Mouse (Mus musculus): ENCODE measurements around the gene Prrc2b. TPM values are rescaled to one million over a fixed set of nuclear protein-coding genes. Genes with fewer than 3 reads are reported as not detected.

Prrc2b gene
- polyA plus RNA-seq (2016; fragmentation: Nextera tagmentation; extraction: Ambion mirVana), result 60.0 and 69.9 TPM in 2 replicates

DNA sequence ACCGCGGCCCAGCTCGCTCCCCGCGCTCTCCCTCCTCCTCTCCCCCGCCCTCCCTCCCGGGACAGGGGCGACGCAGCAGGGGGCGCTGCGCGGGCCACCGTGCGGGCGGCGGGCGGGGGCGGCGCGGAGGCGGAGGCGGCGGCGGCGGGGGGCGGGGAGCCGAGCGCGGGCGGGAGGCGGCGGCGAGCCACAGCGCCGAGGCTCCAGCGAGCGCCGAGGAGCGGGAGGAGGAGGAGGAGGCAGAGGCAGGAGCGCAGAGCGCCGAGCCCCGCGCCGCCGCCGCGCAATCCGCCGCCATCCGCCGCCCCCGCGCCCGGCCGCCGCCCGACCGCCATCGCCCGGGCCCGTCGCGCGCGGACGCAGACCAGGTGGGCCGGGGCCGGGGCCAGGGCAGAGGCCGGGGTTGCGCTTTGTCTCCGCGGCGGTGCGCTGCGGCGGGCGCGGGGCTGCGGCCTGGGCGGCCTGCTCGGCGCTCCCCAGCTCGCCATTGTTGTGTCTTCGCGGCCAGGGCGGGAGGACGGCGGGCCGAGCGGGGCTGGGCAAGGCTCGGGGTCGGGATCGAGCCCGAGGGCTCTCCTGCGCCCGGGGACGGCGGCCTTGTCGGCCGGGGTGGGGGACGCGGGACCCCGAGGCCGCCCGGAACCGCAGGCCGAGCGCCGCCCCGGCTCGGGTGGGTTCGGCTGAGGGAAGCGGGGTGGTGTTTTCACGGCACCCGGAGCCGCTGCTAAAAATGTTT is at the start of gene Prrc2b:
Gene Prrc2b, plus strand, starts transcription at position 159 of the 736 bp plus-strand sequence.
- H3K4me1 ChIP-seq, result peaks cover 52% of the 10 kb centered on the region
- H3K9me3 ChIP-seq, result no peaks in the 10 kb centered on the region
- 1% methylated on average over 100 of the region's 117 CpGs for WGBS

DNA sequence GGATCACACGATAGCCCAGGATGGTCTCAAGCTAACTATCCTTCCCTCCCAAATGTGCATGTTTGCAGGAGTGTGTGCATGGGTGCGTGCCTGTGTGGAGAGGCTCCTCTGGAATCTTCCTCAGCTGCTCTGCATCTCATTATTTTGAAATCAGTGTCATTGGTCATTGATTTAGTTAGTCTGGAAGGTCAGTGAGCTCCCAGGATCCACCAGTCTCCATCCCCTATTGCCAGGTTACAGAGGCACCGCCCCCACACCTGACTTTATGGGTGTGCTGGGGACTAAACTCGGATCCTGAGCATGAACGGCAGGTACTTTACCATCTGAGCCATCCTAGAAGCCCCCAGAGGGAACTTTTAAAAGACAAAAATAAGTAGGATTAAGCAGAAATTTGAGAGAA is 47.9 kb upstream of the Prrc2b start:
- no peak for DNase-seq (ENCODE audit: low spot score)
- no peaks in the 10 kb centered on the region for H3K27me3 ChIP-seq (replicated peaks; ENCODE audit: low read depth, poor library complexity, severe bottlenecking)
- no peaks in the 10 kb centered on the region; the same call in 1 of the 2 replicates for H3K36me3 ChIP-seq (replicated peaks)
- H3K27ac ChIP-seq (replicated peaks), result no peak overlapping the region
- H3K4me3 ChIP-seq, result peak overlapping the region; percentile 33
- 56% methylated on average over 5 of the region's 5 CpGs for WGBS
- H3K9me3 ChIP-seq, result 0 out of 2 replicates have a peak, but pooled peaks cover 2% of the 10 kb centered on the region
- H3K4me1 ChIP-seq, result peaks cover 17% of the 10 kb centered on the region

More for the DNA sequence above, at the start of gene Prrc2b:
- peak; percentile 86 for DNase-seq (ENCODE audit: low spot score)
- Histone ChIP-seq H3K4me3 (peak within 1 kb of the TSS; percentile 96), H3K27ac (replicated peaks) (peak within 1 kb of the TSS; percentile 100), H3K27me3 (replicated peaks; ENCODE audit: low read depth, poor library complexity, severe bottlenecking) (no peaks in the 10 kb centered on the region), H3K36me3 (replicated peaks) (no peaks in the 10 kb centered on the region; the same call in 1 of the 2 replicates)

DNA sequence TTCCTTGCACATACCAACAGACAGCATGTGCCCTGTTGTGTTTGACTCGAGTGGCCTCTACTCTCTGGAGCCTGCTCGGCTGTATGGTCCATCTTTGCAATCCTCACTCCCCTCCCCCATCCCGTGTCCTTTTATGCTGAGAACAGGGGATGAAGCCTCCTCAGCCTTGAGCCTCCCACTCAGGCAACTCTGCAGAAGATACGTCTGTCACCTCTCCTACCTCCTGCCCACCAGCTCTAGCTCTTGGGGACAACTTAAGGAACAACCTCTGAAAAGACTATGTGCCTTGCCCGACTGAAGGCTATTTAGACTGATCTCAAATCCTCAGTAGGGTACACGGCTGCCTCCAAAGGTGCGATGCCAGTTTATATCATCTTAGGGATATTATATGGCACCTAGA is 47.3 kb upstream of the Prrc2b start:
- no peak for DNase-seq (ENCODE audit: low spot score)
- 78% methylated on average over 7 of the region's 7 CpGs for WGBS

DNA sequence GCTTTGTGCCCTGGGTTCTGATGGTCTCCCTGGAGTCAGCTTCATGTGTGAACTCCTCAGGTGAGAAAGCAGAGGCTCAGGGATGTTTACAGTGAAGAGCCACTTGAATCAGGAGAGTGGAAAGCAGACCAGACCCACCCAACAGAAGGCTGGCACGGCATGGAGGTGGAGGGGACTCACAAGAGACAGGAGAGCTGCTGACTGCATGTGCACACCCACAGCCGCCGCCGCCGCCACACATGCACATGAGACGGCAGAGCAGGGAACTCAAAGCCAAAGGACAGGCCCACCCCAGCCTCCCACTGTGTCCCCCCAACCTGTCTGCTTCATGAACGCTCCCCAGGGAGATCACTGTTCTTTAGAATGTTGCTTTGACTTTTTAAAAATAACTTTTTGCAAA is 46.8 kb upstream of the Prrc2b start:
- no peak for DNase-seq (ENCODE audit: low spot score)
- Histone ChIP-seq H3K4me1 (peaks cover 17% of the 10 kb centered on the region), H3K27ac (replicated peaks) (no peak overlapping the region), H3K36me3 (replicated peaks) (no peaks in the 10 kb centered on the region; the same call in 1 of the 2 replicates), H3K27me3 (replicated peaks; ENCODE audit: low read depth, poor library complexity, severe bottlenecking) (no peaks in the 10 kb centered on the region), H3K9me3 (0 out of 2 replicates have a peak, but pooled peaks cover 2% of the 10 kb centered on the region), H3K4me3 (no peak overlapping the region)
- 84% methylated on average over 7 of the region's 7 CpGs for WGBS

More for the DNA sequence above, 47.3 kb upstream of the Prrc2b start:
- Histone ChIP-seq H3K4me3 (peak overlapping the region; percentile 33), H3K27me3 (replicated peaks; ENCODE audit: low read depth, poor library complexity, severe bottlenecking) (no peaks in the 10 kb centered on the region), H3K36me3 (replicated peaks) (no peaks in the 10 kb centered on the region; the same call in 1 of the 2 replicates), H3K27ac (replicated peaks) (no peak overlapping the region), H3K4me1 (peaks cover 17% of the 10 kb centered on the region), H3K9me3 (0 out of 2 replicates have a peak, but pooled peaks cover 2% of the 10 kb centered on the region)

DNA sequence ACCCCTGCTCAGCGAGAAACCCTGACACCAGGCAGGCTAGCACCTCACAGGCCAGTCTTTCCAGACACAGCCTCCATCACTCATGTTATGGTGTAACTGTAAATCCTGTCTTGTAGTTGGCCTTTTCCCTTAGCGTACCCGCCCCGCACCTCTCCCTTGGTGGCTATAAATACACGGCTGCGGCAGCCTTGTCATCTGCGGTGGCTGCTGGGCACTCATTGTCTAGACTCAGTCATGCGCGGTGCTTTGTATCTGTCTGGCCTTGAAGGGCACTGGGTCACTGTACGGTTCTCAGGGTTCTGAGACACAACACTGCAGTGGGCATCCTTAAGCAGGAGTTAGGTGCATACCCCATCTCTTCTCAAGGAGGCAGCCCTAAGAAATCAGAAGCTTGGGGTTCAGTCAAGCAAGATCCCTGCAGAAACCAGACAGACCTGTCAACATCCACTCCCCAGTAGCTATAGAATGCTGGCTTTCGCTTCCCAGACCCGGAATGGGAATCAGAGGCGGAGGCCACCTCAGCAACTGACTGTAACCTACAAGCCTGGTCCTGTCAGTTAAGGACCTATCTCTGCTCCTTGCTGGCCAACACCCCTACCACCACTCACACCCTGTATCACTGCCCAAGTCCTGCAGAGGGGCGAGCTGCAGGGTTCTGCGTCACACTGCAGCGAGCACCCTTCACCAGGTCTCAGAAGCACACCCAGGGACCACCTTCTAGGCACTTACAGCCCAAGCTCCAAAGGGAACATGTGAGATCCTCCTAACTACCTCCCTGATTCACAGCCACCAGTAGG is 45.6 kb upstream of the Prrc2b start:
- Histone ChIP-seq H3K9me3 (0 out of 2 replicates have a peak, but pooled peaks cover 2% of the 10 kb centered on the region), H3K27me3 (replicated peaks; ENCODE audit: low read depth, poor library complexity, severe bottlenecking) (no peaks in the 10 kb centered on the region), H3K27ac (replicated peaks) (0 out of 2 replicates have a peak overlapping the region, but pooled peaks have one; percentile 7), H3K4me3 (no peak overlapping the region), H3K4me1 (peaks cover 17% of the 10 kb centered on the region), H3K36me3 (replicated peaks) (no peaks in the 10 kb centered on the region; the same call in 1 of the 2 replicates)
- DNase-seq (ENCODE audit: low spot score), result no peak
- WGBS, result 78% methylated on average over 16 of the region's 16 CpGs

DNA sequence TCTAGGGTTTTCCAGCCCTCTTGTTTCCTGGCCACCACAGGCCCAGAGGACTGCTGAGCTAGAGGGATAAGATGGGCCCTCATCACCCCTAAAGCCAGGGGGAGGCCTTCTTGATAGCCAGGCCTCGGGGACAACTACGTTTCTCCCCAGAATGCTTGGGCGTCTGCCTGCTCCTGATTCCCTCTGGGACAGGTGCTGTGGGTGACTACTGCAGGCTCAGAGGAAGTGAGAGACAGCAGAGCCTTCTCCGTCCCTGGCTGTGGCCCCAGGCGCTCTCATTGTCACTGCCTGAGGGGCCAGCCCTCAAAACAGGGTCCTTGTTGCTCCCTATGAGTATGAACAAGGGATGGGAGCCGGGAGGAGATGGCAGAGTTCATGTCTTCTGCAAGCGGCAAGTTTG is 45.0 kb upstream of the Prrc2b start:
- H3K27me3 ChIP-seq (replicated peaks; ENCODE audit: low read depth, poor library complexity, severe bottlenecking), result no peaks in the 10 kb centered on the region
- H3K27ac ChIP-seq (replicated peaks), result 0 out of 2 replicates have a peak overlapping the region, but pooled peaks have one; percentile 7
- peaks cover 17% of the 10 kb centered on the region for H3K4me1 ChIP-seq
- H3K9me3 ChIP-seq, result no peaks in the 10 kb centered on the region
- 80% methylated on average over 7 of the region's 7 CpGs for WGBS
- DNase-seq (ENCODE audit: low spot score), result no peak
- H3K4me3 ChIP-seq, result no peak overlapping the region
- H3K36me3 ChIP-seq (replicated peaks), result no peaks in the 10 kb centered on the region

DNA sequence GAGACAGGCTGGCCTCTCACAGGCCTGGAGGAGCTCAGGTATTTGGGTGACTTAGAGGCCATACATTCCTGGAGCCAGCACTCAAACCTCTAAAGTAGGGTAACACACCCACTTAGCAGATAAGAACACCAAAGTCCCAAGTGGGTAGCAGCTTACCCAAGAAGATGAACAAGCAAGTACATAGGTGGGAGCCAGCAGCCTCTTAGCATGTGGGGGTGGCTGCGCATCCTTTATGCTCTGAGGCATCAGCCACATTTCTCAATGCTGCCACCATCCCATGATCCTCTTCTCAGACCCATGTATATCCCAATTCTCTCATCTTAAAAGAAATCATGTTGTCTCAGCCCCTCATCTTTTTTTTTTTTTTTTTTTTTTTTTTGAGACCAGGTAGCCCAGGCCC is 39.6 kb upstream of the Prrc2b start:
- H3K27me3 ChIP-seq (replicated peaks; ENCODE audit: low read depth, poor library complexity, severe bottlenecking), result no peaks in the 10 kb centered on the region
- 97% methylated on average over 1 of the region's 1 CpGs for WGBS
- no peak overlapping the region for H3K27ac ChIP-seq (replicated peaks)
- DNase-seq (ENCODE audit: low spot score), result no peak
- no peaks in the 10 kb centered on the region for H3K9me3 ChIP-seq
- H3K36me3 ChIP-seq (replicated peaks), result no peaks in the 10 kb centered on the region
- no peaks in the 10 kb centered on the region for H3K4me1 ChIP-seq
- H3K4me3 ChIP-seq, result no peak overlapping the region

DNA sequence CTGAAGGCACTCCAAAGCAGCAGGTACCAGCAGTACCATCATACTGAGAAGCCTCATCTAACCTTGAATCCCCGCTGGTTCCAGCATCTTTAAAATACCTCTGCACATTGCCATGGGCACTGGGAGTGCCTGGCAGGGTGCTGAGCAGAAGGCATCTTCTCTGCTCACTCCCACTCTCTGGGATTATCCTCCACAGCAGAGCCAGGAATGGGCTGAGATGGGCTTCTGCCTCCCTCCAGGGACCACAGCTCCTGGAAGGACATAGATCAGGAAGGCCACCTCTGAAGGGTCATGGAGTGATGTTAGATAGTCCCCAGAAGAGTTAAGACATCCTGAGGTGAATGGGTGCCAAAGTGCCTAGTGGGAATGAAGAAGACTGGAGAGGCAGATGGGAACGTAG is 38.3 kb upstream of the Prrc2b start:
- no peak for DNase-seq (ENCODE audit: low spot score)
- H3K4me1 ChIP-seq, result no peaks in the 10 kb centered on the region
- WGBS, result 75% methylated on average over 2 of the region's 2 CpGs
- no peaks in the 10 kb centered on the region for H3K36me3 ChIP-seq (replicated peaks)
- H3K4me3 ChIP-seq, result no peak overlapping the region
- H3K27me3 ChIP-seq (replicated peaks; ENCODE audit: low read depth, poor library complexity, severe bottlenecking), result no peaks in the 10 kb centered on the region
- H3K27ac ChIP-seq (replicated peaks), result no peak overlapping the region
- H3K9me3 ChIP-seq, result no peaks in the 10 kb centered on the region

DNA sequence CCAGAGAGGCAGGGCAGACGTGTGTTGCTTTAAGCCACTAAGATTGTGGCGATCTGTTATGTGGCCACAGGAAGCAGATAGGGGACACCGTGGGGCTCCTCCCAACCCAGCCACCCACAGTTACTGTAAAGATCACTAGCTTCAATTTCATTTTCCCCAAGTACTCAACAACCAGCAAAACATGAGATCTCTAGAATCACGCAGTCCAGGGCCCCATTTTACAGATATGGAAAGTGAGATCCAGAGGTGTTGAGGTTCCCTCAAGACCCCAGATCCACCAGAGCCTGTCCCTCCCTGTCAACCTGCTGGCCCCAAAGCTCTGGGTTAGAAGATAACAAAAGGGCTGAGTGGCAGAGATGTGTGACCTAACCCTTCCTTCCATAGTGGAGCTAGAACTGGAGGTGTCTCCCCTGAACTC is 35.0 kb upstream of the Prrc2b start:
- H3K27ac ChIP-seq (replicated peaks), result no peak overlapping the region
- WGBS, result 93% methylated on average over 4 of the region's 4 CpGs
- no peak for DNase-seq (ENCODE audit: low spot score)

DNA sequence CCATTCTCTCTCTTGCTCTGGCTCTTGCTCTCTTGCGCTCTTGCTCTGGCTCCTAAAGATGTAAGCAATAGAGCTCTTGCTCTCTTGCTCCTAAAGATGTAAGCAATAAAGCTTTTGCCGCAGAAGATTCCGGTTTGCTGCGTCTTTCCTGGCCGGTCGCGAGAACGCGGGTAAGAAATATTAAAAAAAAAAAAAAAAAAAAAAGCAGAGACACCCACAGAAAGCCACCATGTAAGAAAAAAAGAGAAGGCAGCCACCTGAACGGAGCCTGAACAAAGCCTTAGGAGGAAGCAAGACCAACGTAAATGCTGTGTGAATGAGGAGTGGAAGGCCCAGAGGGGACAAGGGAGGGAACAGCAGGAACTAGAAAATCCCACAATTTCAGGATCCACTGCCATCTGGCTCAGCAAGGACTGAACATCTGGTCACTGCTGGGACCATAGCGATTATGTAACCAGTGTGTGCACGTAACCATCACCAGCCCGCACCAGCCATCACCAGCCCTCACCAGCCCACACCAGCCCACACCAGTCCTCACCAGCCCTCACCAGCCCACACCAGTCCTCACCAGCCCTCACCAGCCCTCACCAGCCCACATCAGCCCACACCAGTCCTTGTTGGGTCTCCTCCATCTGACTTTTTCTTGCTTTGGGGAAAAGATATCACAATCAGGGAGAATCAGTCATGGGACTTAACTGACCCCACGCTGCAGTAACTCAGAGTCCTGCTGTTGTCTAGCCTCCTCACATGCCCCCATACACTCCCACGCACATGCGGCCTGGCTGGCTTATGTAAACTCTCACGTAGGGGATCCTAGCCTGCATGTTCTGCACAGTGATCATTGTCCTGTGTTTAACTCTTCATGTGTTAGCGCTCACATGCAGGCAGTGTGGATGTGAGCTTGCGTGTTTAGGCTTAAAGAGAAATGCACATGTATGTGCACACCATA is 30.8 kb upstream of the Prrc2b start:
- no peaks in the 10 kb centered on the region for H3K9me3 ChIP-seq
- no peak overlapping the region for H3K4me3 ChIP-seq
- no peaks in the 10 kb centered on the region for H3K27me3 ChIP-seq (replicated peaks; ENCODE audit: low read depth, poor library complexity, severe bottlenecking)
- H3K4me1 ChIP-seq, result peaks cover 8% of the 10 kb centered on the region
- peak overlapping the region; percentile 35; the same call in 1 of the 2 replicates for H3K27ac ChIP-seq (replicated peaks)
- 92% methylated on average over 20 of the region's 20 CpGs for WGBS
- no peaks in the 10 kb centered on the region for H3K36me3 ChIP-seq (replicated peaks)
- no peak for DNase-seq (ENCODE audit: low spot score)

More for the DNA sequence above, 35.0 kb upstream of the Prrc2b start:
- H3K9me3 ChIP-seq, result no peaks in the 10 kb centered on the region
- no peaks in the 10 kb centered on the region for H3K36me3 ChIP-seq (replicated peaks)
- peaks cover 3% of the 10 kb centered on the region; the same call in 1 of the 2 replicates for H3K4me1 ChIP-seq
- no peak overlapping the region for H3K4me3 ChIP-seq
- no peaks in the 10 kb centered on the region for H3K27me3 ChIP-seq (replicated peaks; ENCODE audit: low read depth, poor library complexity, severe bottlenecking)

DNA sequence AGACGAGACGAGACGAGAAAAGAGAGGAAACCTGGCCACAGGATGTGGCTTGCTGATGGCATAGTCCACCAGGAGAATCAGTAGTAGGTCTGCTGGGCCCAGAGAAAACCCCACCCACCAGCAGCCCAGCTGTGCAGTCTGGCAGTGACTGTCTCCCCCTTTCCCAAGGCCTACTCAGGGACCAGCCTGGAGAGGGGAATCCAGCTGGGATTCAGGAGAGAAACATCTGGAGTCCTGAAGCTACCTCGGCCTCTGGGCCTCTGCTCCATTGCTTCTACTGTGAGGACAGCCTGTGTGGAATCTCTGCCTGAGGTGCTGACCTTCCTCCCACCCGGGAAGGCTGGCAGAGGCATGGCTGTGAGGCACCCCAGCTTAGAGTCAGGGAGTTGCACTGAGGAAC is 29.7 kb upstream of the Prrc2b start:
- H3K36me3 ChIP-seq (replicated peaks), result no peaks in the 10 kb centered on the region
- H3K4me3 ChIP-seq, result no peak overlapping the region
- peaks cover 8% of the 10 kb centered on the region for H3K4me1 ChIP-seq
- no peak overlapping the region; the same call in 1 of the 2 replicates for H3K27ac ChIP-seq (replicated peaks)
- no peaks in the 10 kb centered on the region for H3K27me3 ChIP-seq (replicated peaks; ENCODE audit: low read depth, poor library complexity, severe bottlenecking)
- no peaks in the 10 kb centered on the region for H3K9me3 ChIP-seq
- DNase-seq (ENCODE audit: low spot score), result peak; percentile 24
- WGBS, result 48% methylated on average over 5 of the region's 5 CpGs

DNA sequence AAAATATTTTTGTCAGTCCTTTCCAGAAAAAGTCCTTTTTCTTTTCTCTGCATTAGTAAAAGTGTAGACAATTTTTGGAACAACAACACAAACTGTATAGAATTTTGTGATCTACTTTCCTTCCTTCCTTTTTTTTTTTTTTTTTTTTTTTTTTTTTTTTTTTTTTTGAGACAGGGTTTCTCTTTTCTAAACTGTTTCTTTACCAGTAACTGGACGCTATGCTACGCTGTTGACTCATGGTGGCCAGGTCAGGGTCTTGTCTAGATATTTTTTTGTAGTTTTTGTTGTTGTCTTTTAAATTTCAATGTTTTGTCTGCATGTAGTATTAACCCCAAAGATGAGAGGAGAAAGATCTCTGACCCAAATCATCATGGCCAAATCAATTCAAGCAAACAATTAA is 29.1 kb upstream of the Prrc2b start:
- 72% methylated on average over 2 of the region's 2 CpGs for whole genome bisulfite sequencing
- H3K4me3 ChIP-seq, result no peak overlapping the region
- H3K9me3 ChIP-seq, result no peaks in the 10 kb centered on the region
- DNase-seq (ENCODE audit: low spot score), result no peak
- H3K4me1 ChIP-seq, result peaks cover 8% of the 10 kb centered on the region
- no peaks in the 10 kb centered on the region for H3K36me3 ChIP-seq (replicated peaks)
- H3K27me3 ChIP-seq (replicated peaks; ENCODE audit: low read depth, poor library complexity, severe bottlenecking), result no peaks in the 10 kb centered on the region
- H3K27ac ChIP-seq (replicated peaks), result no peak overlapping the region
